Mouse (Mus musculus): ENCODE results near the gene 4930435E12Rik.

4930435E12Rik gene

GRCm38 (mm10) chr16:38769529-38769928 is 59.0 kb downstream of the 4930435E12Rik start:
- DNase-seq (ENCODE audit: low spot score) = no peak

- no peak for DNase-seq (ENCODE audit: low spot score)
These were observed 60.2 kb downstream of the 4930435E12Rik start for GRCm38 (mm10) chr16:38768386-38768785.

- no peak for DNase-seq (ENCODE audit: low spot score)
These were observed 60.8 kb downstream of the 4930435E12Rik start for GRCm38 (mm10) chr16:38767761-38768160.

- no peak for DNase-seq (ENCODE audit: low spot score)
These were observed 61.9 kb downstream of the 4930435E12Rik start for GRCm38 (mm10) chr16:38766671-38767070.

GRCm38 (mm10) chr16:38763508-38763907 is 65.0 kb downstream of the 4930435E12Rik start:
- DNase-seq (ENCODE audit: low spot score) = no peak

- no peak for DNase-seq (ENCODE audit: low spot score)
These were observed 66.1 kb downstream of the 4930435E12Rik start for GRCm38 (mm10) chr16:38762401-38762800.
